Mouse (Mus musculus) MN1 (cell line): ENCODE data around the gene Col19a1.
"Not testable (repeated sequence)": the region's sequence is repeated elsewhere in the genome, so short reads cannot be mapped to it uniquely, and the experiment has no call there.

ENCODE experiments used
- DNase-seq: peaks from one replicate; pipeline ENCODE4 v3.0.0-alpha.2; 2016; ENCODE audit warnings: low spot score

Gene Col19a1

GRCm38 (mm10) chr1:24587141-24587541 lies at the start of gene Col19a1:
Col19a1 (minus strand) TSS chr1:24587472.
- no peak for DNase-seq

GRCm38 (mm10) chr1:24633553-24634132 lies 46.4 kb upstream of the Col19a1 start:
- no peak for DNase-seq

GRCm38 (mm10) chr1:24612556-24612955 lies 25.3 kb upstream of the Col19a1 start:
- DNase-seq, result not testable (repeated sequence)

- DNase-seq, result no peak
Observed at GRCm38 (mm10) chr1:24595096-24595495, 7.8 kb upstream of the Col19a1 start.

GRCm38 (mm10) chr1:24586370-24587140 lies 717 bp downstream of the Col19a1 start:
- no peak for DNase-seq

- no peak for DNase-seq
Observed at GRCm38 (mm10) chr1:24572602-24573001, 14.7 kb downstream of the Col19a1 start.

GRCm38 (mm10) chr1:24564113-24564512 lies 23.2 kb downstream of the Col19a1 start:
- DNase-seq, result no peak

GRCm38 (mm10) chr1:24558005-24558404 lies 29.3 kb downstream of the Col19a1 start:
- DNase-seq, result no peak

- DNase-seq, result no peak
Observed at GRCm38 (mm10) chr1:24553462-24553861, 33.8 kb downstream of the Col19a1 start.

GRCm38 (mm10) chr1:24550560-24551280 lies 36.6 kb downstream of the Col19a1 start:
- no peak for DNase-seq

GRCm38 (mm10) chr1:24550031-24550430 lies 37.2 kb downstream of the Col19a1 start:
- DNase-seq, result no peak

- DNase-seq, result no peak
Observed at GRCm38 (mm10) chr1:24549050-24549449, 38.2 kb downstream of the Col19a1 start.

- DNase-seq, result no peak
Observed at GRCm38 (mm10) chr1:24547574-24547973, 39.7 kb downstream of the Col19a1 start.

- no peak for DNase-seq
Observed at GRCm38 (mm10) chr1:24539852-24540251, 47.4 kb downstream of the Col19a1 start.

GRCm38 (mm10) chr1:24527194-24527593 lies 60.1 kb downstream of the Col19a1 start:
- DNase-seq, result no peak

- no peak for DNase-seq
Observed at GRCm38 (mm10) chr1:24517462-24517861, 69.8 kb downstream of the Col19a1 start.

GRCm38 (mm10) chr1:24515341-24515740 lies 71.9 kb downstream of the Col19a1 start:
- DNase-seq, result no peak

GRCm38 (mm10) chr1:24511536-24511935 lies 75.7 kb downstream of the Col19a1 start:
- no peak for DNase-seq

- DNase-seq, result no peak
Observed at GRCm38 (mm10) chr1:24495400-24495799, 91.9 kb downstream of the Col19a1 start.

GRCm38 (mm10) chr1:24484161-24484560 lies 103.1 kb downstream of the Col19a1 start:
- no peak for DNase-seq

GRCm38 (mm10) chr1:24471096-24471710 lies 116.1 kb downstream of the Col19a1 start:
- no peak for DNase-seq

- DNase-seq, result no peak
Observed at GRCm38 (mm10) chr1:24470633-24471032, 116.6 kb downstream of the Col19a1 start.
